Mouse (Mus musculus) hindbrain, embryonic 13.5 days (tissue): ENCODE data around the gene Selenom. TPM values are rescaled to one million over a fixed set of nuclear protein-coding genes. Genes with fewer than 3 reads are reported as not detected.

Source experiments
- ATAC-seq: fragments of 200-750 bp; cut with Nextera tagmentation; 2 replicates; pipeline ENCODE4 v1.8.0; 2017; ENCODE audit warnings: moderate TSS enrichment; ENCODE audit not compliant: low FRiP score
- H3K27ac ChIP-seq: fragments of 300-500 bp; sonication (generic); 2 replicates; pipeline ENCODE4 v1.5.1; 2015; ENCODE audit warnings: inconsistent platforms, mild to moderate bottlenecking, moderate library complexity
- H3K27me3 ChIP-seq: fragments of 300-500 bp; sonication (generic); 2 replicates; pipeline ENCODE4 v1.6.1; 2015; ENCODE audit warnings: mild to moderate bottlenecking, inconsistent platforms
- H3K36me3 ChIP-seq: fragments of 300-500 bp; sonication (generic); 2 replicates; pipeline ENCODE4 v1.6.1; 2015; ENCODE audit warnings: mild to moderate bottlenecking, inconsistent platforms
- H3K4me1 ChIP-seq: fragments of 300-500 bp; sonication (generic); replicated peaks from 2 replicates; pipeline ENCODE4 v1.6.1; 2015; ENCODE audit warnings: inconsistent platforms
- H3K4me2 ChIP-seq: fragments of 300-500 bp; sonication (generic); 2 replicates; pipeline ENCODE4 v1.6.1; 2015; ENCODE audit warnings: inconsistent platforms, mild to moderate bottlenecking, moderate library complexity
- H3K4me3 ChIP-seq: fragments of 300-500 bp; sonication (generic); 2 replicates; pipeline ENCODE4 v1.5.1; 2015; ENCODE audit warnings: mild to moderate bottlenecking, inconsistent platforms
- H3K9ac ChIP-seq: fragments of 300-500 bp; sonication (generic); 2 replicates; pipeline ENCODE4 v1.6.1; 2015; ENCODE audit warnings: mild to moderate bottlenecking, inconsistent platforms
- H3K9me3 ChIP-seq: fragments of 300-500 bp; sonication (generic); 2 replicates; pipeline ENCODE4 v1.6.1; 2016; ENCODE audit warnings: inconsistent platforms
- WGBS: fragments of 180-500 bp; shearing (Covaris S2); methylation state at CpG from one replicate; pipeline ENCODE4 v1.1.7; 2015; 5-methylcytosine and 5-hydroxymethylcytosine counted together
- polyA plus RNA-seq: library from polyadenylated mRNA; unstranded; fragments of >200 nt; fragmentation: Nextera tagmentation; extraction: Ambion mirVana; gene quantifications from 2 replicates; pipeline ENCODE4 v1.2.1, GENCODE M21; 2015

Gene Selenom
- polyA plus RNA-seq, 1 experiment from 2014 or later = 58.4 TPM

DNA sequence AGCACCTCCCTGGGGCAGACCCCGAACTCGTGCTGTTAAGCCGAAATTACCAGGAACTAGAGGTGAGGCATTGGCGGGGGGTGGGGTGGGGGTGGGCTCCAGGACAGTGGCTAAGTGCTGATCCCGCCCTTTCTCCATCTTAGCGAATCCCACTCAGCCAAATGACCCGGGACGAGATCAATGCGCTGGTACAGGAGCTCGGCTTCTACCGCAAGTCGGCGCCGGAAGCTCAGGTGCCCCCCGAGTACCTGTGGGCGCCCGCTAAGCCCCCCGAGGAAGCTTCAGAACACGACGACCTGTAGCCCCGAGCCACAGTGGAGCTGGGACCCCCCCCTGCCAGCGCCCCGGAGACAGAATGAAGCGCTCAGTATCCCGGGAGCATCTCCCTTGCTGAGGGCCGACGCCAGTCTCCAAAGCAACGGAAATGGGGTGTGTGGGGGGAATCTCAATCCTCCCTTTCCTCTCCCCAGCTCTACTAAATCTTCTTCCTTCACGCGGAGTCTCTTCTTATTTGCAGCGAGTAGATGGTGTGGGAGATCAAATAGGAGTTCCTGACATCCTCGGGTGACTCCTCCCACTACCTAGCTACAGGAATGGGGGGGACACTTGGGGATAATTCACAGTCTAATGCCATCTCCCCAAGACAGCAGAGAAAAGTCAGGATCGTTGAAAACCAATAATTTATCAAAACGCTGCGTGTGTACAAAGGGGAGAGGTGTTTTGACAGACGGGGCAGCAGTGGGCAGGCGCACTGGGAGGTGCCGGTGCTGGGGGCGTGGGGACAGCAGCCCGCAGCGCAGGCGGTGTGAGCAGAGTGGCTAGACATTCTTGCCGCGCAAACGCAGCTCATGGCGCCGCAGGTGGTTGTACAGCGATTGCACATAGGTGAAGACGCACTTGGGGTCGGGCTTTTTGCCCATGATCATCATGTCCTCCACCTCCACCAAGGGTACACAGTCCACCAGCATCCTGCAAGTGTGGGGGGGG lies 2.7 kb downstream of the Selenom start:
- 3% methylated on average over 50 of the region's 50 CpGs for WGBS

GRCm38 (mm10) chr11:3517846-3518732 lies 3.6 kb downstream of the Selenom start:
- H3K4me2 ChIP-seq = peak overlapping the region; percentile 74
- H3K9me3 ChIP-seq = no peaks in the 10 kb centered on the region
- ATAC-seq = no peak
- WGBS = 58% methylated on average over 13 of the region's 13 CpGs
- peak overlapping the region; percentile 69; the same call in 1 of the 2 replicates for H3K9ac ChIP-seq
- H3K4me1 ChIP-seq = peaks cover 35% of the 10 kb centered on the region
- no peak overlapping the region for H3K27ac ChIP-seq
- H3K4me3 ChIP-seq = peak overlapping the region; percentile 42
- H3K36me3 ChIP-seq = no peaks in the 10 kb centered on the region; the same call in 1 of the 2 replicates
- H3K27me3 ChIP-seq = peaks cover 37% of the 10 kb centered on the region

More for the DNA sequence above, 2.7 kb downstream of the Selenom start:
- Histone ChIP-seq H3K36me3 (no peaks in the 10 kb centered on the region), H3K4me1 (peaks cover 35% of the 10 kb centered on the region), H3K9me3 (no peaks in the 10 kb centered on the region), H3K27ac (no peak overlapping the region), H3K4me3 (peak overlapping the region; percentile 42), H3K9ac (peak overlapping the region; percentile 69), H3K4me2 (peak overlapping the region; percentile 74), H3K27me3 (peaks cover 37% of the 10 kb centered on the region)
- ATAC-seq = no peak

DNA sequence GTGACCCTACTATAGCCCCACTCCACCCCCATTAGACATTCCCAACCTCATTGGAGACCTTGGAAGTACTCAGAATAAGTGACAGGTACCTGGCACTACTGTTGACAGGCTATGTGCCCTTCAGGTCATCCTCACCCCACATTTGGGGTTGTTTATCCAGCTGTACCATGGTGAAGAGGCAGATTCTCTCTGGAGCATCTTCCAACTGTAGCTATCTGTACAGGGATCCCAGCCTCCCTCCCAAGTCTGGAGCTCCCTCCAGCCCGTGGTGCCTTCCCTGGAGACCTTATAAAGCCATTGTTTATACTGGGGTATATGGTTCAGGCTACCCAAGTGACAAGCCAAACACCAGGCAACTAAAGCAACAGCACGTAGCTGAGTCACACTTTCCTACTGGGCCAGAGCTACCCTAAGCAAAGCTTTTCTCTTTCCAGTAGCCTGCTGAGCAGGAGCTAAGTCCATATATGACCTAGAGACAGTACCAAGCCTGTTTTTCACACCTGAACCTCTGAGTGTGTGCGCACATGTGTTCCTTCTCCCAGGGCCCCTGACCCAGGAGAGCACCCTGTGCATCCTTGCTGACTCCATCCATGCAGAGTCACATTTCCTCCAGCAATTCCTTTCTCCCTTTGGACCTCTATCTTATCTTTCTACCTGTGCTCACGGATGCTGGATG lies 4.7 kb downstream of the Selenom start:
- no peak for ATAC-seq
- no peak overlapping the region for H3K4me2 ChIP-seq
- H3K27ac ChIP-seq = no peak overlapping the region
- H3K4me3 ChIP-seq = no peak overlapping the region
- peaks cover 32% of the 10 kb centered on the region for H3K4me1 ChIP-seq
- 79% methylated on average over 4 of the region's 4 CpGs for WGBS
- peaks cover 37% of the 10 kb centered on the region for H3K27me3 ChIP-seq
- H3K36me3 ChIP-seq = peaks cover 2% of the 10 kb centered on the region; the same call in 1 of the 2 replicates
- H3K9ac ChIP-seq = no peak overlapping the region
- H3K9me3 ChIP-seq = no peaks in the 10 kb centered on the region

DNA sequence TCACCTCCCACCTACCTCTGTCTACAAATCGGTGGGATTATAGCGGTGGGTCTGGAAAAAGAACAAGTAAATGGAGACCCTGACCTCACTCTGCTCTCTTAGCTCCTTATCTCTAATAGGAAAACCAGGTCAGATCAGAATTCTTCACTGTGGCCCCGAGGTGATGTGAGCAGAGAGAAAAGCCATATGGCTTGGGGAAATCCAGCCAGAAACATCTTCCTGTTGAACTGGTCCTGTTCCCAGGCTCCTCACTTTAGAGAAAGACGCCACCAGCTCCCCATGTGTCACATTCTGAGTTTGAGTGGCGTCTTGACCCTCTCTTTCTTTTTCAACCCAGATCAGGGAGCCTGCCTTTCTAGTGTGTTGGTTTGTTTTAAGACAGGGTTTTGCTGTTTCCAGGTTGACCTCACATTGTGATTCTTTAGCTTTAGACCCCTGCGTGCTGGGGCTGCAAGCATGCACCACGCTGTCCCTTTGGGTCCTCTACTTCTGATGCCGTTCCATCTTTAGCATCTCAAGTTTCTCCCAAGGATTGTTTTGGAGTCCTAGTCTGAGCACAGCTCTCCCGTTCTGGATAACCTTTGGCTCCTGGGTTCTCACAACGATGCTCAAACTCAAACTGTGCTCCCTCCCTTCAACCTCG lies 5.4 kb downstream of the Selenom start:
- Histone ChIP-seq H3K4me1 (peaks cover 26% of the 10 kb centered on the region), H3K9ac (peak overlapping the region; percentile 24; the same call in 1 of the 2 replicates), H3K27ac (no peak overlapping the region), H3K4me3 (no peak overlapping the region), H3K27me3 (peaks cover 37% of the 10 kb centered on the region), H3K36me3 (peaks cover 4% of the 10 kb centered on the region; the same call in 1 of the 2 replicates), H3K4me2 (no peak overlapping the region), H3K9me3 (no peaks in the 10 kb centered on the region)
- ATAC-seq = no peak
- 85% methylated on average over 11 of the region's 11 CpGs for WGBS

GRCm38 (mm10) chr11:3520919-3521318 lies 6.4 kb downstream of the Selenom start:
- Histone ChIP-seq H3K4me1 (peaks cover 16% of the 10 kb centered on the region), H3K27ac (no peak overlapping the region), H3K9ac (no peak overlapping the region), H3K36me3 (peaks cover 4% of the 10 kb centered on the region; the same call in 1 of the 2 replicates), H3K27me3 (peaks cover 31% of the 10 kb centered on the region), H3K4me3 (no peak overlapping the region), H3K9me3 (no peaks in the 10 kb centered on the region), H3K4me2 (no peak overlapping the region)
- no peak for ATAC-seq
- 82% methylated on average over 14 of the region's 14 CpGs for WGBS

- peaks cover 15% of the 10 kb centered on the region for H3K4me1 ChIP-seq
- no peak for ATAC-seq
- WGBS = 89% methylated on average over 23 of the region's 23 CpGs
- no peak overlapping the region for H3K4me2 ChIP-seq
- H3K27me3 ChIP-seq = peaks cover 24% of the 10 kb centered on the region
- no peak overlapping the region for H3K9ac ChIP-seq
- no peak overlapping the region for H3K4me3 ChIP-seq
- no peaks in the 10 kb centered on the region for H3K9me3 ChIP-seq
- peaks cover 7% of the 10 kb centered on the region for H3K36me3 ChIP-seq
- H3K27ac ChIP-seq = no peak overlapping the region
Measured at GRCm38 (mm10) chr11:3521339-3522224, 7.1 kb downstream of the Selenom start.

- H3K4me2 ChIP-seq = no peak overlapping the region
- no peak overlapping the region for H3K9ac ChIP-seq
- H3K36me3 ChIP-seq = peaks cover 10% of the 10 kb centered on the region
- H3K4me1 ChIP-seq = peaks cover 6% of the 10 kb centered on the region
- H3K27me3 ChIP-seq = peaks cover 16% of the 10 kb centered on the region
- no peak overlapping the region for H3K4me3 ChIP-seq
- H3K9me3 ChIP-seq = no peaks in the 10 kb centered on the region
- H3K27ac ChIP-seq = no peak overlapping the region
- whole genome bisulfite sequencing = 96% methylated on average over 17 of the region's 17 CpGs
- ATAC-seq = no peak
Measured at GRCm38 (mm10) chr11:3522285-3523000, 8.0 kb downstream of the Selenom start.

GRCm38 (mm10) chr11:3523840-3524582 lies 9.5 kb downstream of the Selenom start:
- Histone ChIP-seq H3K9ac (no peak overlapping the region), H3K27me3 (peaks cover 2% of the 10 kb centered on the region; the same call in 1 of the 2 replicates), H3K9me3 (no peaks in the 10 kb centered on the region), H3K4me1 (no peaks in the 10 kb centered on the region), H3K27ac (no peak overlapping the region), H3K4me3 (no peak overlapping the region), H3K4me2 (no peak overlapping the region), H3K36me3 (peaks cover 12% of the 10 kb centered on the region)
- 84% methylated on average over 7 of the region's 7 CpGs for WGBS
- ATAC-seq = no peak

DNA sequence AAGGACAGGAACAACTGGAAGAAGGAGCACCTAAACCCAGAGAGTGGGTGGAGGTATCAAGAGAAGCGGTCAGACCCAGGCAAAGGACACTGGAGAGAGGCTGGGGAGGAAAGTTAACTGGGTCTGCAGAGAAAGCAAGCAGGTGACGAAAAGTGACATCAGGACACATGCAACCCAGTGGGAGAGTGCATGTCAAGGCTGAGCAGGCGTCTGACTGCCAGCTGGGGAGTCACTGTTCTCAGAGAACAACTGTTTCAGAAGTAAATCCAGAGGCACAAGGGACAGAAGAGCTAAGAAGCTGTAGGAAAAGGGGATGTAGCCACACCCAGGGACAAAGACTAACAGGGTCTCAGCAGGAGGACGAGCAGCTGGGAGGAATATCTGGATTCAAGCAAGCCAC lies 11.1 kb downstream of the Selenom start:
- H3K27me3 ChIP-seq = no peaks in the 10 kb centered on the region
- H3K4me1 ChIP-seq = no peaks in the 10 kb centered on the region
- WGBS = 89% methylated on average over 4 of the region's 4 CpGs
- H3K9ac ChIP-seq = no peak overlapping the region
- no peak for ATAC-seq
- H3K27ac ChIP-seq = no peak overlapping the region
- peaks cover 23% of the 10 kb centered on the region for H3K36me3 ChIP-seq
- H3K4me2 ChIP-seq = no peak overlapping the region
- no peaks in the 10 kb centered on the region for H3K9me3 ChIP-seq
- no peak overlapping the region for H3K4me3 ChIP-seq

DNA sequence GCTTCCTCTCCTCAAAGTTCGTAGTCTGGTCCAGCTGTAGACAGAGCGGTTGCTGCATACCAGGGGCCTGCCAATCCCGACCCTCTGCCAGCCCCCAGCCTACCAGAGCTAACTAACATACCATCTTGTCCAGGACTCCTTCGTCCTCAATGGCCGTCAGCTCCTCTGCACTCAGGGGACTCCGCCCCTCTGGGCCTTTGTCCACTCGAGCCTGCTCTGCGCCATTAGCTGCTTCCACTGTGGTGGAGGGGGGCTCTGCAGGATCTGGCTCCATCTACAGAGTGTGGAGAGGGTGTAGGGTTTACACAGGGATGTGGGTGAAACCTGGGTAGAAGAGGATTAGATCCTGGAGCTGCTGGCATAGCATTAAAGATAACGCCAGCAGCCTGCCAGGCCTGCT lies 11.7 kb downstream of the Selenom start:
- no peak overlapping the region for H3K4me3 ChIP-seq
- 75% methylated on average over 9 of the region's 9 CpGs for WGBS
- no peak overlapping the region for H3K27ac ChIP-seq
- H3K4me1 ChIP-seq = no peaks in the 10 kb centered on the region
- ATAC-seq = no peak
- H3K27me3 ChIP-seq = no peaks in the 10 kb centered on the region
- H3K9ac ChIP-seq = no peak overlapping the region
- H3K4me2 ChIP-seq = no peak overlapping the region
- H3K9me3 ChIP-seq = no peaks in the 10 kb centered on the region
- H3K36me3 ChIP-seq = peaks cover 23% of the 10 kb centered on the region
